Mouse (Mus musculus): ENCODE data around the gene Tnni3k. TPM values are rescaled to one million over a fixed set of nuclear protein-coding genes. Genes with fewer than 3 reads are reported as not detected.

The Tnni3k gene
- polyA plus RNA-seq, 1 experiment: not detected

- TF ChIP-seq POLR2A (IDR thresholded peaks at IDR 0.05; ENCODE audit: low read depth, low read length) (no peak), CTCF (IDR thresholded peaks at IDR 0.05; ENCODE audit: extremely low read depth, insufficient read depth, insufficient read length, insufficient replicate concordance) (no peak)
- no peaks in the 10 kb centered on the region for H3K4me1 ChIP-seq (ENCODE audit: control insufficient read depth, insufficient read depth, insufficient read length)
- DNase-seq (ENCODE audit: low read depth in 1 of 2, low spot score in 2 of 2): no peak
- no peaks in the 10 kb centered on the region for H3K36me3 ChIP-seq (ENCODE audit: control insufficient read depth, insufficient read depth, low read length)
- H3K27me3 ChIP-seq (ENCODE audit: control insufficient read depth, insufficient read depth, low read length): no peaks in the 10 kb centered on the region
- H3K27ac ChIP-seq (ENCODE audit: insufficient read depth, low read length): no peak overlapping the region
- no peak overlapping the region for H3K4me3 ChIP-seq (ENCODE audit: extremely low read depth, insufficient read depth, insufficient read length)
- 81% methylated on average over 4 of the region's 4 CpGs for WGBS
Observed at GRCm38 (mm10) chr3:154793571-154793970, 261.6 kb downstream of the Tnni3k start.

GRCm38 (mm10) chr3:154787611-154788010 is 267.6 kb downstream of the Tnni3k start:
- Histone ChIP-seq H3K27me3 (ENCODE audit: control insufficient read depth, insufficient read depth, low read length) (no peaks in the 10 kb centered on the region), H3K27ac (ENCODE audit: insufficient read depth, low read length) (no peak overlapping the region), H3K4me3 (ENCODE audit: extremely low read depth, insufficient read depth, insufficient read length) (no peak overlapping the region), H3K36me3 (ENCODE audit: control insufficient read depth, insufficient read depth, low read length) (no peaks in the 10 kb centered on the region), H3K4me1 (ENCODE audit: control insufficient read depth, insufficient read depth, insufficient read length) (no peaks in the 10 kb centered on the region)
- DNase-seq (ENCODE audit: low read depth in 1 of 2, low spot score in 2 of 2): no peak
- no peak for TF ChIP-seq CTCF (IDR thresholded peaks at IDR 0.05; ENCODE audit: extremely low read depth, insufficient read depth, insufficient read length, insufficient replicate concordance)
- TF ChIP-seq POLR2A (IDR thresholded peaks at IDR 0.05; ENCODE audit: low read depth, low read length): no peak
- 72% methylated on average over 3 of the region's 3 CpGs for WGBS

GRCm38 (mm10) chr3:154786354-154786753 is 268.9 kb downstream of the Tnni3k start:
- TF ChIP-seq CTCF (IDR thresholded peaks at IDR 0.05; ENCODE audit: extremely low read depth, insufficient read depth, insufficient read length, insufficient replicate concordance) (no peak), POLR2A (IDR thresholded peaks at IDR 0.05; ENCODE audit: low read depth, low read length) (no peak)
- DNase-seq (ENCODE audit: low read depth in 1 of 2, low spot score in 2 of 2): no peak

GRCm38 (mm10) chr3:154778836-154779595 is 276.2 kb downstream of the Tnni3k start:
- no peak for TF ChIP-seq POLR2A (IDR thresholded peaks at IDR 0.05; ENCODE audit: low read depth, low read length)
- no peak for TF ChIP-seq CTCF (IDR thresholded peaks at IDR 0.05; ENCODE audit: extremely low read depth, insufficient read depth, insufficient read length, insufficient replicate concordance)
- no peak for DNase-seq (ENCODE audit: low read depth in 1 of 2, low spot score in 2 of 2)
- Histone ChIP-seq H3K4me1 (ENCODE audit: control insufficient read depth, insufficient read depth, insufficient read length) (no peaks in the 10 kb centered on the region), H3K4me3 (ENCODE audit: extremely low read depth, insufficient read depth, insufficient read length) (no peak overlapping the region), H3K27me3 (ENCODE audit: control insufficient read depth, insufficient read depth, low read length) (no peaks in the 10 kb centered on the region), H3K36me3 (ENCODE audit: control insufficient read depth, insufficient read depth, low read length) (no peaks in the 10 kb centered on the region), H3K27ac (ENCODE audit: insufficient read depth, low read length) (no peak overlapping the region)
- WGBS: 57% methylated on average over 6 of the region's 6 CpGs

More at GRCm38 (mm10) chr3:154786354-154786753, 268.9 kb downstream of the Tnni3k start:
- Histone ChIP-seq H3K4me3 (ENCODE audit: extremely low read depth, insufficient read depth, insufficient read length) (no peak overlapping the region), H3K27ac (ENCODE audit: insufficient read depth, low read length) (no peak overlapping the region), H3K27me3 (ENCODE audit: control insufficient read depth, insufficient read depth, low read length) (no peaks in the 10 kb centered on the region), H3K4me1 (ENCODE audit: control insufficient read depth, insufficient read depth, insufficient read length) (no peaks in the 10 kb centered on the region), H3K36me3 (ENCODE audit: control insufficient read depth, insufficient read depth, low read length) (no peaks in the 10 kb centered on the region)
- 93% methylated on average over 9 of the region's 9 CpGs for WGBS

GRCm38 (mm10) chr3:154771651-154772050 is 283.6 kb downstream of the Tnni3k start:
- H3K4me3 ChIP-seq (ENCODE audit: extremely low read depth, insufficient read depth, insufficient read length): no peak overlapping the region
- 79% methylated on average over 2 of the region's 2 CpGs for WGBS
- H3K4me1 ChIP-seq (ENCODE audit: control insufficient read depth, insufficient read depth, insufficient read length): no peaks in the 10 kb centered on the region
- no peak for DNase-seq (ENCODE audit: low read depth in 1 of 2, low spot score in 2 of 2)
- H3K27me3 ChIP-seq (ENCODE audit: control insufficient read depth, insufficient read depth, low read length): no peaks in the 10 kb centered on the region
- H3K27ac ChIP-seq (ENCODE audit: insufficient read depth, low read length): no peak overlapping the region
- no peaks in the 10 kb centered on the region for H3K36me3 ChIP-seq (ENCODE audit: control insufficient read depth, insufficient read depth, low read length)
- TF ChIP-seq CTCF (IDR thresholded peaks at IDR 0.05; ENCODE audit: extremely low read depth, insufficient read depth, insufficient read length, insufficient replicate concordance) (no peak), POLR2A (IDR thresholded peaks at IDR 0.05; ENCODE audit: low read depth, low read length) (no peak)

- H3K36me3 ChIP-seq (ENCODE audit: control insufficient read depth, insufficient read depth, low read length): no peaks in the 10 kb centered on the region
- 88% methylated on average over 4 of the region's 4 CpGs for WGBS
Observed at GRCm38 (mm10) chr3:154766321-154766720, 288.9 kb downstream of the Tnni3k start.

GRCm38 (mm10) chr3:154764115-154764514 is 291.1 kb downstream of the Tnni3k start:
- 83% methylated on average over 7 of the region's 7 CpGs for WGBS
- Histone ChIP-seq H3K4me1 (ENCODE audit: control insufficient read depth, insufficient read depth, insufficient read length) (no peaks in the 10 kb centered on the region), H3K27ac (ENCODE audit: insufficient read depth, low read length) (no peak overlapping the region), H3K36me3 (ENCODE audit: control insufficient read depth, insufficient read depth, low read length) (no peaks in the 10 kb centered on the region), H3K4me3 (ENCODE audit: extremely low read depth, insufficient read depth, insufficient read length) (no peak overlapping the region), H3K27me3 (ENCODE audit: control insufficient read depth, insufficient read depth, low read length) (no peaks in the 10 kb centered on the region)
- TF ChIP-seq POLR2A (IDR thresholded peaks at IDR 0.05; ENCODE audit: low read depth, low read length): no peak
- TF ChIP-seq CTCF (IDR thresholded peaks at IDR 0.05; ENCODE audit: extremely low read depth, insufficient read depth, insufficient read length, insufficient replicate concordance): no peak
- no peak for DNase-seq (ENCODE audit: low read depth in 1 of 2, low spot score in 2 of 2)

More at GRCm38 (mm10) chr3:154766321-154766720, 288.9 kb downstream of the Tnni3k start:
- TF ChIP-seq POLR2A (IDR thresholded peaks at IDR 0.05; ENCODE audit: low read depth, low read length) (no peak), CTCF (IDR thresholded peaks at IDR 0.05; ENCODE audit: extremely low read depth, insufficient read depth, insufficient read length, insufficient replicate concordance) (no peak)
- Histone ChIP-seq H3K27me3 (ENCODE audit: control insufficient read depth, insufficient read depth, low read length) (no peaks in the 10 kb centered on the region), H3K4me3 (ENCODE audit: extremely low read depth, insufficient read depth, insufficient read length) (no peak overlapping the region), H3K4me1 (ENCODE audit: control insufficient read depth, insufficient read depth, insufficient read length) (no peaks in the 10 kb centered on the region), H3K27ac (ENCODE audit: insufficient read depth, low read length) (no peak overlapping the region)
- DNase-seq (ENCODE audit: low read depth in 1 of 2, low spot score in 2 of 2): no peak

Measured in spleen, adult 2 months (tissue).